ENCODE assay signal across 31 mouse cellular contexts in the genomic region with DNA sequence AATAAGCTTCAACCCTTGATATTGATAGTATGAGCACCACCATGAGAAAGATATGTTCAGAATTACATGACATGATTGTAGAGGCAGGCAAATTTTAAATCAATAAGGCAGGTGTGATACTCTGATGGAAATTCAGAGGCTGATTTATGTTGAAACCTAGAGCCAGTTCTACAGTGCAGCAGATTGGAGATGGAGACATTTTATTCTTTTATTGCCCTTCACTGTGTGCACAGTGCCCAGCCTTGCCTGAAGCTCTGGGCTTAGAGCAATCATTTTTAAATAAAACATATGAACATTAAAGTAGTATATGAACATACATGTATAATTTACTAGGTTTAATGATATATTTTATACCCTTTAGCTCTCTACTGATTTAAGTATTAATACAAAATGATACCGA.
"Had no signal": no experiment of that assay in that cellular context is flagged by ENCODE, and none has a peak within 500 bp of the region (broad histone marks: within the 10 kb centered on the region; RNA-seq: fewer than 3 reads in every experiment).

No protein-coding gene starts in this region.

- ATAC-seq: liver, embryonic 12.5 days; liver, postnatal 0 days; lung, postnatal 0 days; midbrain, embryonic 13.5 days; midbrain, embryonic 15.5 days; midbrain, embryonic 16.5 days had no signal

- H3K4me1 ChIP-seq: limb, embryonic 10.5 days; limb, embryonic 12.5 days; limb, embryonic 13.5 days; limb, embryonic 15.5 days; liver, embryonic 12.5 days; liver, embryonic 13.5 days; liver, embryonic 15.5 days; lung, embryonic 15.5 days; megakaryocyte, embryonic 14.5 days; midbrain, embryonic 10.5 days; midbrain, embryonic 12.5 days; midbrain, embryonic 13.5 days; midbrain, embryonic 15.5 days; neural tube, embryonic 12.5 days had no signal

- DNase-seq: left cerebral cortex, postnatal 4 days; liver; liver, embryonic 13.5 days; liver, postnatal 0 days; lung, adult 18-20 months; lung, adult 2 months; lung, embryonic 14.5 days; lung, postnatal 10 days; lung, postnatal 14 days; lung, postnatal 36 days; lung, postnatal 4 days had no signal

- H3K27me3 ChIP-seq: limb, embryonic 12.5 days; limb, embryonic 13.5 days; limb, embryonic 15.5 days; liver, embryonic 12.5 days; liver, embryonic 13.5 days; liver, embryonic 15.5 days; lung, embryonic 15.5 days; megakaryocyte, embryonic 14.5 days; midbrain, embryonic 12.5 days; midbrain, embryonic 13.5 days; midbrain, embryonic 15.5 days; neural tube, embryonic 12.5 days had no signal

- H3K9ac ChIP-seq: limb, embryonic 12.5 days; limb, embryonic 13.5 days; limb, embryonic 15.5 days; liver, embryonic 12.5 days; liver, embryonic 13.5 days; liver, embryonic 14.5 days; liver, embryonic 15.5 days; liver, postnatal 0 days; lung, embryonic 14.5 days; lung, embryonic 15.5 days; midbrain, embryonic 12.5 days; midbrain, embryonic 13.5 days; midbrain, embryonic 15.5 days; neural tube, embryonic 12.5 days had no signal

- H3K9me3 ChIP-seq: limb, embryonic 10.5 days; limb, embryonic 12.5 days; limb, embryonic 13.5 days; limb, embryonic 15.5 days; liver, embryonic 13.5 days; liver, embryonic 15.5 days; lung, embryonic 15.5 days; midbrain, embryonic 10.5 days; midbrain, embryonic 12.5 days; midbrain, embryonic 13.5 days; midbrain, embryonic 15.5 days; neural tube, embryonic 12.5 days had no signal

- H3K4me2 ChIP-seq: limb, embryonic 12.5 days; limb, embryonic 13.5 days; limb, embryonic 15.5 days; liver, embryonic 11.5 days; liver, embryonic 12.5 days; liver, embryonic 13.5 days; liver, embryonic 15.5 days; lung, embryonic 14.5 days; lung, embryonic 15.5 days; midbrain, embryonic 11.5 days; midbrain, embryonic 12.5 days; midbrain, embryonic 13.5 days; midbrain, embryonic 15.5 days; neural tube, embryonic 12.5 days had no signal

- H3K36me3 ChIP-seq: limb, embryonic 10.5 days; limb, embryonic 12.5 days; limb, embryonic 13.5 days; limb, embryonic 15.5 days; liver, embryonic 12.5 days; liver, embryonic 13.5 days; liver, embryonic 15.5 days; lung, embryonic 15.5 days; midbrain, embryonic 10.5 days; midbrain, embryonic 12.5 days; midbrain, embryonic 13.5 days; midbrain, embryonic 15.5 days; neural tube, embryonic 12.5 days had no signal

- H3K4me3 ChIP-seq: limb, embryonic 10.5 days; limb, embryonic 12.5 days; limb, embryonic 13.5 days; limb, embryonic 15.5 days; liver, embryonic 12.5 days; liver, embryonic 13.5 days; liver, embryonic 15.5 days; lung, embryonic 15.5 days; megakaryocyte, embryonic 14.5 days; midbrain, embryonic 10.5 days; midbrain, embryonic 12.5 days; midbrain, embryonic 13.5 days; midbrain, embryonic 15.5 days; myocyte; neural tube, embryonic 12.5 days had no signal

- H3K27ac ChIP-seq: limb, embryonic 10.5 days; limb, embryonic 12.5 days; limb, embryonic 13.5 days; limb, embryonic 15.5 days; liver, embryonic 12.5 days; liver, embryonic 13.5 days; liver, embryonic 14.5 days; liver, embryonic 15.5 days; lung, embryonic 15.5 days; macrophage; midbrain, embryonic 10.5 days; midbrain, embryonic 12.5 days; midbrain, embryonic 13.5 days; midbrain, embryonic 15.5 days; neural tube, embryonic 12.5 days had no signal
